Mouse (Mus musculus) E14TG2a.4 (cell line): ENCODE measurements around the gene Mc1r.

Experiments
- CTCF ChIP-seq: conservative IDR thresholded peaks from 2 replicates; pipeline ENCODE4 v1.5.1; 2014; ENCODE audit warnings: low read length
- NANOG ChIP-seq: IDR thresholded peaks from 2 replicates; pipeline ENCODE4 v1.6.1; 2014; ENCODE audit warnings: borderline replicate concordance, low read length, mixed read lengths
- POU5F1 ChIP-seq: IDR thresholded peaks from 2 replicates; pipeline ENCODE4 v1.6.1; 2014; ENCODE audit warnings: low read length, borderline replicate concordance

GRCm38 (mm10) chr8:123412560-123413170 is 5.8 kb downstream of the Mc1r start:
- TF ChIP-seq CTCF = no peak
- no peak for TF ChIP-seq POU5F1
- no peak for TF ChIP-seq NANOG
